Mouse (Mus musculus) embryonic facial prominence, embryonic 14.5 days (tissue): ENCODE data around the gene Caln1. TPM values are rescaled to one million over a fixed set of nuclear protein-coding genes. Genes with fewer than 3 reads are reported as not detected.
A peak's percentile ranks its signal among the peaks of the same experiment; 100 is the strongest.

Experiments used
- ATAC-seq: fragments of 200-750 bp; cut with Nextera tagmentation; 2 replicates; pipeline ENCODE4 v1.8.0; 2017; ENCODE audit warnings: low read depth, moderate number of reproducible peaks, moderate TSS enrichment
- DNase-seq: peaks from one replicate; pipeline ENCODE4 v3.0.0-alpha.2; 2015; ENCODE audit warnings: low spot score
- H3K27ac ChIP-seq: fragments of 300-500 bp; sonication (generic); replicated peaks from 2 replicates; pipeline ENCODE4 v1.5.1; 2014; ENCODE audit warnings: low read depth, mild to moderate bottlenecking, low read length, moderate library complexity
- H3K27me3 ChIP-seq: fragments of 300-500 bp; sonication (generic); replicated peaks from 2 replicates; pipeline ENCODE4 v1.6.1; 2014; ENCODE audit warnings: low read length; ENCODE audit not compliant: control insufficient read depth, insufficient read depth
- H3K36me3 ChIP-seq: fragments of 300-500 bp; sonication (generic); 2 replicates; pipeline ENCODE4 v1.6.1; 2014; ENCODE audit warnings: low read length, mixed read lengths; ENCODE audit not compliant: control insufficient read depth, insufficient read depth
- H3K4me1 ChIP-seq: fragments of 300-500 bp; sonication (generic); 2 replicates; pipeline ENCODE4 v1.6.1; 2014; ENCODE audit warnings: antibody characterized with exemption, low read length; ENCODE audit not compliant: control insufficient read depth, insufficient read depth
- H3K4me2 ChIP-seq: fragments of 300-500 bp; sonication (generic); 2 replicates; pipeline ENCODE4 v1.6.1; 2014; ENCODE audit warnings: low read depth, mild to moderate bottlenecking, low read length, moderate library complexity, mixed read lengths
- H3K4me3 ChIP-seq: fragments of 300-500 bp; sonication (generic); 2 replicates; pipeline ENCODE4 v1.5.1; 2014; ENCODE audit warnings: low read depth, mild to moderate bottlenecking, low read length
- H3K9ac ChIP-seq: fragments of 300-500 bp; sonication (generic); 2 replicates; pipeline ENCODE4 v1.6.1; 2014; ENCODE audit warnings: low read depth, mild to moderate bottlenecking, low read length, moderate library complexity, mixed read lengths
- H3K9me3 ChIP-seq: fragments of 300-500 bp; sonication (generic); 2 replicates; pipeline ENCODE4 v1.6.1; 2016; ENCODE audit warnings: low read length; ENCODE audit not compliant: control insufficient read depth
- WGBS: fragments of 180-500 bp; shearing (Covaris S2); extraction: QIAGEN DNeasy Blood & Tissue Kit; methylation state at CpG from one replicate; pipeline ENCODE4 v1.1.7; 2014; 5-methylcytosine and 5-hydroxymethylcytosine counted together
- polyA plus RNA-seq: library from polyadenylated mRNA; unstranded; fragments of >200 nt; fragmentation: Nextera tagmentation; extraction: Ambion mirVana; gene quantifications from 2 replicates; pipeline ENCODE4 v1.2.1, GENCODE M21; 2014

Caln1 gene
- polyA plus RNA-seq, 1 experiment from 2014 or later: 2.2 TPM

DNA sequence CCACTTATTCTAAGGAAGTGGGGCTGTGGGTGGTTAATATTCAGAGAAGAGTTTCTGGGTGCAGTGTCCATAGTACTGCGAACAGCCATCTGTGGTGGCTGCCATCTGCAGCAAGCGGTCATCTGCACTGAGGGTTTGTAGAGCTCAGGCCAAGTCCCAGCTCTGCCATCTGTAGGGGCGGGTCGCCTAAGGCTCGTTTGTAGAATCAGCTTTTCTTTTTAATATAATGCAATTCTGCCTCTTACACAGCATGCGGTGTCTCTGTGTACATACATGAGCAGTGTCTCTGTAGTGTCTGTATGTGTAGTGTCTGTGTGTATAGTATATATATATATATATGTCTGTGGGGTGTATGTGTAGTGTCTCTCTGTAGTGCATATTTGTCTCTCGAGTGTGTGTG is 35.7 kb upstream of the Caln1 start:
- no peaks in the 10 kb centered on the region for H3K27me3 ChIP-seq
- WGBS: 94% methylated on average over 7 of the region's 7 CpGs
- DNase-seq: no peak
- peaks cover 36% of the 10 kb centered on the region for H3K36me3 ChIP-seq
- no peaks in the 10 kb centered on the region for H3K9me3 ChIP-seq
- H3K4me1 ChIP-seq: no peaks in the 10 kb centered on the region
- no peak overlapping the region for H3K9ac ChIP-seq
- no peak for ATAC-seq
- no peak overlapping the region for H3K4me2 ChIP-seq
- H3K4me3 ChIP-seq: no peak overlapping the region
- no peak overlapping the region for H3K27ac ChIP-seq

DNA sequence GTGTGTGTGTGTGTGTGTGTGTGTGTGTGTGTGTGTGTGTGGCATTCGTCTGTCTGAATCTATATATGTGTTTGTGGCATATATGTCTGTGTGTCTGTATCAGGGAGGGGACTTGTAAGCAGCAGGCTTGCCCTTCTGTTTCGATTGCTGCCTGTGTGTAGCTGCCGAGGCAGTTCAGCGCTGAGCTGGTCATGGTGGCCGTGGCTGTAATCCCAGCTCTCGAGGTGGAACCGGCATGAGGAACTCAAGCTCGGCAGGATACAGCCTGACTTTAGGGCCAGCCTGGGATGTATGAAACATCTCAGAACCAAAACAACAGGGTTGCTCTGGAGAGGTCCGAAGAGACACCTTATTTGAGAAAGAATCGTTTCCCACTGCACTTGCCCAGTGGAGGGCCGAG is 35.3 kb upstream of the Caln1 start:
- 89% methylated on average over 11 of the region's 11 CpGs for WGBS

DNA sequence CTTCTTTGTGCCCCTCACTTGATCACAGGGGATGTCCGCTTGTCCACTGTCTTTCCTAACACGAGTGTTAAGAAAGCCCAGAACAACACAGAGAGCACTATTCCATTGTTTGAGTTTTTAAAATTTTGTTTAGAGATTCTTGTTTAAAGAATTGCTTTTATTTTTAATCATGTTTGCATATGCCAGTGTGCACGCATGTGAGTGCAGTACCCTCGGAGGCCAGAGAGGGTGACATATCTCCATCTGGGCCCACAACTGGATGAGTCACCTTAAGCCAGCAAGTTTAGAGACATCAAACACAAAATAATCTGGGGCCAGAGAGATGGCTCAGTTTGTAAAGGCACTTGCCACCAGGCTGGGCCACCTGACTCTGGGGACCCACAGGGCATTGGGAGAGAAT is 33.8 kb upstream of the Caln1 start:
- DNase-seq (no peak), ATAC-seq (no peak)
- WGBS: 98% methylated on average over 4 of the region's 4 CpGs
- Histone ChIP-seq H3K27ac (no peak overlapping the region), H3K4me2 (no peak overlapping the region), H3K36me3 (peaks cover 44% of the 10 kb centered on the region), H3K9me3 (no peaks in the 10 kb centered on the region), H3K4me3 (no peak overlapping the region), H3K4me1 (no peaks in the 10 kb centered on the region), H3K9ac (no peak overlapping the region), H3K27me3 (no peaks in the 10 kb centered on the region)

More for the DNA sequence above, 35.3 kb upstream of the Caln1 start:
- no peak for DNase-seq
- Histone ChIP-seq H3K9me3 (no peaks in the 10 kb centered on the region), H3K4me1 (no peaks in the 10 kb centered on the region), H3K4me2 (no peak overlapping the region), H3K36me3 (peaks cover 36% of the 10 kb centered on the region), H3K9ac (no peak overlapping the region), H3K4me3 (no peak overlapping the region), H3K27me3 (no peaks in the 10 kb centered on the region), H3K27ac (no peak overlapping the region)
- ATAC-seq: no peak

DNA sequence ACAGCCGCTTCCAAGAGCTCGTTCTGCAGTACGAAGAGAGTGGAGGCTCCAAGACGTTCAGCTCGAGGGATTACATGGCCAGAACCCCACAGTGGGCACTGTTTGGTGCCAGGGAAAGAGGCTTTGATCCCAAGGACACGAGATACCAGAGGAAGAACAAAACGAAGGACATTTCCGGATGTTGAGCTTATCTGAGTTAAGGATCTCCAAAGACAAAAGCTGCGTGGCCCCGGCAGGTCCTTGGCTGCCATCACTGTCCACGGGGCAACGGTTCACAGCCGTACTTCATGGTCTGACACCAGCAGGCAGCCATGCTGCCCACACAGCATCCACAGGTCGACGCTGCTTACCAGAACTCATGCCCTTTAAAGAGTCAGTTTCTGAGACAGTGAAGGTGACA is 28.6 kb upstream of the Caln1 start:
- ATAC-seq (no peak), DNase-seq (no peak)
- Histone ChIP-seq H3K9me3 (no peaks in the 10 kb centered on the region), H3K9ac (no peak overlapping the region), H3K4me2 (no peak overlapping the region), H3K4me3 (no peak overlapping the region), H3K27ac (no peak overlapping the region), H3K27me3 (no peaks in the 10 kb centered on the region), H3K36me3 (peaks cover 54% of the 10 kb centered on the region), H3K4me1 (no peaks in the 10 kb centered on the region)
- WGBS: 92% methylated on average over 15 of the region's 15 CpGs

DNA sequence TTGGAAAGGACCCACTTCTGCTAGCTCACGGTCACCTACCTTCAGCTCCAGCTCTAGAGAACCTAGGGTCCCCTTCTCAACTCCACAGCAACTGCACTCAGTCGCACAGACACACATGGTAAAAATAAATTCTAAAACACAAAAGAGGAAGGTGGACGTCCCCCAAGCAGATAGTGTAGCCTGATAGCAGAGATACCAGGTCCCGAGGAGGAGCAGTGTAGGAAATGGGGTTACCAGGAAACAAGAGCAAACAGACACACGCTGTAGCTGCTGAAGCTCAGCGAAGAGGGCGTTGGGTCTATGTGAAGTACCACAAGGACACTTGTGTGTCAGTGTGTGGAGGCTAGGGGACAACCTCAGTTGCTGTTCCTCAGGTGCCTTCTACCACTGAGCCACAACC is 24.3 kb upstream of the Caln1 start:
- H3K9ac ChIP-seq: no peak overlapping the region
- peaks cover 26% of the 10 kb centered on the region for H3K36me3 ChIP-seq
- no peak overlapping the region for H3K27ac ChIP-seq
- H3K9me3 ChIP-seq: peaks cover 10% of the 10 kb centered on the region; the same call in 1 of the 2 replicates
- no peaks in the 10 kb centered on the region for H3K27me3 ChIP-seq
- H3K4me3 ChIP-seq: no peak overlapping the region
- H3K4me1 ChIP-seq: no peaks in the 10 kb centered on the region
- WGBS: 93% methylated on average over 7 of the region's 7 CpGs
- ATAC-seq (no peak), DNase-seq (no peak)
- no peak overlapping the region for H3K4me2 ChIP-seq

DNA sequence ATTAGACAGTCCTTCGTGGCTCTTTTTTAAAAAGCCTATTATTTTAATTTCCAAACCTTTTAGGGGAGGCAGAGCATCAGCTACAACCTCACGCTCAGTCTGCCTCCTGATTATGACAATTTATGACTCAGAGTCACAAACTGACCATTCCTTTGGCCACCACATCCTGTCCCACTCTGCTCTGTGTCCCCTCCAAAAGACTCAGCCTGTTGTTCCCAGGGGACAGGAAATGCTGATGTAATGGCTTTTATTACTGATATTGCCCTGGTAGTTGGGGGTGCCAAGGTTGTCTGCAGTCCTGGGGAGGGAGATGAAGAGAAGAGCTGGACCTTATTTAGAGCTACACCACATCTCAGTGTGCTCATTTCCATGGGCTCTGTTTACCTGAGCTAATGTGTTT is 23.4 kb upstream of the Caln1 start:
- 87% methylated on average over 2 of the region's 2 CpGs for WGBS
- H3K27me3 ChIP-seq: no peaks in the 10 kb centered on the region
- no peak overlapping the region for H3K9ac ChIP-seq
- no peak overlapping the region for H3K4me3 ChIP-seq
- H3K9me3 ChIP-seq: peaks cover 10% of the 10 kb centered on the region; the same call in 1 of the 2 replicates
- no peak overlapping the region for H3K4me2 ChIP-seq
- H3K27ac ChIP-seq: no peak overlapping the region
- H3K4me1 ChIP-seq: no peaks in the 10 kb centered on the region
- H3K36me3 ChIP-seq: peaks cover 17% of the 10 kb centered on the region
- DNase-seq (no peak), ATAC-seq (no peak)

DNA sequence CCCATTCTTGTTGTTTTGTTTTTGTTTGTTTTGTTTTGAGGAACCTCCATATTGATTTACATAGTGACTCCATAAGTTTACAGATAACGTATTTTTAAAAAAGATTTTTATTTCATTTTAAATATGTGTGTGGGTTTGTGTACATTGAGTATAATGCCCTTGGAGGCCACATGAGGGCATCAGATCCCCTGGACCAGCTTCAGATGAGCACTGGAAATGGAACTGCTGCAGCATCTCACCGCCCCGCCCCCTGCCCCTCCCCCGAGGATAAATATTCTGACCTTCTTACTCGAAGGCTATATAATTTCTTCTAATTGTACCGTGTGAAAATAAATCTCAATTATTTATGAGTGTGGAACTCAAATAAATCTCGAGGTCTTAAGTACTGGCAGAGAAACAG is 14.0 kb upstream of the Caln1 start:
- H3K27ac ChIP-seq: no peak overlapping the region
- no peak for DNase-seq
- no peaks in the 10 kb centered on the region for H3K36me3 ChIP-seq
- H3K27me3 ChIP-seq: no peaks in the 10 kb centered on the region
- H3K4me1 ChIP-seq: no peaks in the 10 kb centered on the region
- WGBS: 62% methylated on average over 7 of the region's 7 CpGs
- no peaks in the 10 kb centered on the region for H3K9me3 ChIP-seq
- no peak overlapping the region for H3K9ac ChIP-seq
- no peak for ATAC-seq
- no peak overlapping the region for H3K4me2 ChIP-seq
- H3K4me3 ChIP-seq: no peak overlapping the region

DNA sequence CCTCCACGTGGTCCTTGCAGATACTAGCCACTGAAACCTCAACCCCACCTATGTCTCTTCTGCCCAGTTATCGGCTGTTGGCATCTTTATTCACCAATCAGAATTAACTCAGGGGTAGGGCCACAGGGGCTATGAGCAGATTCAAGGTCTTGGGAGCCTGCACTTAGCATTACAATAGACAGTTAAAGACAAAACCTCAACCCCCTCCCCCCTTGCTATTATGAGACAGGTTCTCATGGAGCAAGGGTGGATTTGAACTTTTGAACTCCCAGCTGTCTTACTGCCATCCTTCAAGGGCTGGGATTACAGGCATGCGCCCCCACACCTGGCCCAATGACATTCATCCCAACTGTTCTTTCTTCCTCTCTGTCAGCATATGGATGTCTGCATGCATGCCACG is 6.1 kb upstream of the Caln1 start:
- H3K27me3 ChIP-seq: no peaks in the 10 kb centered on the region
- H3K4me3 ChIP-seq: no peak overlapping the region
- H3K9me3 ChIP-seq: no peaks in the 10 kb centered on the region
- ATAC-seq (no peak), DNase-seq (no peak)
- no peak overlapping the region for H3K4me2 ChIP-seq
- no peaks in the 10 kb centered on the region for H3K4me1 ChIP-seq
- H3K27ac ChIP-seq: no peak overlapping the region
- H3K36me3 ChIP-seq: no peaks in the 10 kb centered on the region
- WGBS: 68% methylated on average over 4 of the region's 4 CpGs
- H3K9ac ChIP-seq: no peak overlapping the region

DNA sequence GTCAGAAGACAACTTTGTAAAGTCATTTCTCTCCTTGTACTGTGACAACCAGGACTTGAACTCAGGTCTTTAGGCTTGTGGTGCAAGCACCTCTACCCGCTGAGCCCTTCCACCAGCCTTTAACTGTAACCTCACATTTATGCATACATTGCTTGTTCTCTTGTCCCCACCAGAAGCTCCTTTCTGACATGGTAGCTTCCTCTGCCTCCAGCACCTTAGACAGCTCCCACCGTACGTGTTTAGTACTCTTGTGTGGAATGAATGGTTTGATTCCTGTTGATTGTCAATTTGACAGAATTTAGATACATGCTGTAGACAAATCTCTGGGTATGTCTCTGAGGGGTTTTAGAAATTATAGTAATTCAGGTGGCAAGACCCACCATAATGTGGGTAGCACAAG is 5.5 kb upstream of the Caln1 start:
- no peak overlapping the region for H3K4me2 ChIP-seq
- ATAC-seq (no peak), DNase-seq (peak; percentile 81)
- no peak overlapping the region for H3K9ac ChIP-seq
- no peaks in the 10 kb centered on the region for H3K9me3 ChIP-seq
- 42% methylated on average over 3 of the region's 3 CpGs for WGBS
- H3K27ac ChIP-seq: no peak overlapping the region
- H3K27me3 ChIP-seq: no peaks in the 10 kb centered on the region
- H3K36me3 ChIP-seq: no peaks in the 10 kb centered on the region
- H3K4me3 ChIP-seq: no peak overlapping the region
- H3K4me1 ChIP-seq: no peaks in the 10 kb centered on the region
